Mouse (Mus musculus): ENCODE measurements at regions not wholly inside any gene's neighbourhood (a gene's known extent, or its start where the extent isn't known, plus 50 kb on each side); places are given as distances from the start of the nearest gene placed in this dataset.

GRCm38 (mm10) chr2:170294657-170295056 lies 133.0 kb downstream of the Bcas1 start:
- WGBS: 66% methylated on average over 12 of the region's 12 CpGs
- DNase-seq (ENCODE audit: low read depth, low spot score): no peak

- DNase-seq (ENCODE audit: low read depth, low spot score): no peak
- WGBS: 35% methylated on average over 6 of the region's 6 CpGs
These were observed 135.6 kb downstream of the Bcas1 start for GRCm38 (mm10) chr2:170291841-170292655.

- WGBS: 87% methylated on average over 9 of the region's 9 CpGs
- DNase-seq (ENCODE audit: low read depth, low spot score): no peak
These were observed 138.2 kb downstream of the Bcas1 start for GRCm38 (mm10) chr2:170289378-170289960.

GRCm38 (mm10) chr2:170288787-170289186 lies 138.9 kb downstream of the Bcas1 start:
- DNase-seq (ENCODE audit: low read depth, low spot score): no peak
- 93% methylated on average over 7 of the region's 7 CpGs for WGBS

GRCm38 (mm10) chr2:170288196-170288595 lies 139.4 kb downstream of the Bcas1 start:
- DNase-seq (ENCODE audit: low read depth, low spot score): no peak

GRCm38 (mm10) chr2:170287301-170287885 lies 139.5 kb upstream of the Zfp217 start:
- 1% methylated on average over 27 of the region's 27 CpGs for WGBS
- no peak for DNase-seq (ENCODE audit: low read depth, low spot score)

More at GRCm38 (mm10) chr2:170288196-170288595, 139.4 kb downstream of the Bcas1 start:
- 56% methylated on average over 11 of the region's 11 CpGs for WGBS

- 8% methylated on average over 8 of the region's 8 CpGs for WGBS
These were observed 138.9 kb upstream of the Zfp217 start for GRCm38 (mm10) chr2:170286773-170287172.

GRCm38 (mm10) chr2:170282463-170282862 lies 134.6 kb upstream of the Zfp217 start:
- 60% methylated on average over 6 of the region's 6 CpGs for WGBS

More at GRCm38 (mm10) chr2:170286773-170287172, 138.9 kb upstream of the Zfp217 start:
- no peak for DNase-seq (ENCODE audit: low read depth, low spot score)

GRCm38 (mm10) chr2:170281311-170282008 lies 133.6 kb upstream of the Zfp217 start:
- no peak for DNase-seq (ENCODE audit: low read depth, low spot score)
- 34% methylated on average over 6 of the region's 6 CpGs for WGBS

More at GRCm38 (mm10) chr2:170282463-170282862, 134.6 kb upstream of the Zfp217 start:
- DNase-seq (ENCODE audit: low read depth, low spot score): no peak

GRCm38 (mm10) chr2:170280733-170281132 lies 132.8 kb upstream of the Zfp217 start:
- WGBS: 67% methylated on average over 6 of the region's 6 CpGs
- DNase-seq (ENCODE audit: low read depth, low spot score): no peak

- no peak for DNase-seq (ENCODE audit: low read depth, low spot score)
- WGBS: 56% methylated on average over 8 of the region's 8 CpGs
These were observed 130.0 kb upstream of the Zfp217 start for GRCm38 (mm10) chr2:170277896-170278295.

GRCm38 (mm10) chr2:170277182-170277767 lies 129.4 kb upstream of the Zfp217 start:
- 74% methylated on average over 18 of the region's 18 CpGs for WGBS
- no peak for DNase-seq (ENCODE audit: low read depth, low spot score)

GRCm38 (mm10) chr2:170275687-170276086 lies 127.8 kb upstream of the Zfp217 start:
- WGBS: 79% methylated on average over 4 of the region's 4 CpGs
- DNase-seq (ENCODE audit: low read depth, low spot score): no peak

GRCm38 (mm10) chr2:170269926-170270577 lies 122.1 kb upstream of the Zfp217 start:
- DNase-seq (ENCODE audit: low read depth, low spot score): no peak
- WGBS: 20% methylated on average over 11 of the region's 11 CpGs

- WGBS: 16% methylated on average over 8 of the region's 8 CpGs
- DNase-seq (ENCODE audit: low read depth, low spot score): no peak
These were observed 120.2 kb upstream of the Zfp217 start for GRCm38 (mm10) chr2:170268080-170268479.

GRCm38 (mm10) chr2:170267152-170267551 lies 119.2 kb upstream of the Zfp217 start:
- DNase-seq (ENCODE audit: low read depth, low spot score): no peak
- WGBS: 8% methylated on average over 12 of the region's 12 CpGs

GRCm38 (mm10) chr2:170266407-170267101 lies 118.7 kb upstream of the Zfp217 start:
- WGBS: 13% methylated on average over 16 of the region's 16 CpGs
- no peak for DNase-seq (ENCODE audit: low read depth, low spot score)

GRCm38 (mm10) chr2:170263594-170263993 lies 115.7 kb upstream of the Zfp217 start:
- no peak for DNase-seq (ENCODE audit: low read depth, low spot score)
- 71% methylated on average over 4 of the region's 4 CpGs for WGBS

GRCm38 (mm10) chr2:170261191-170261590 lies 113.3 kb upstream of the Zfp217 start:
- DNase-seq (ENCODE audit: low read depth, low spot score): no peak
- WGBS: 79% methylated on average over 2 of the region's 2 CpGs
